Mouse (Mus musculus) kidney, embryonic 14.5 days (tissue): Measurements from ENCODE around the gene Fibp. TPM values are rescaled to one million over a fixed set of nuclear protein-coding genes. Genes with fewer than 3 reads are reported as not detected.

Experiments used
- ATAC-seq: fragments of 200-750 bp; cut with Nextera tagmentation; 2 replicates; pipeline ENCODE4 v1.8.0; 2017; ENCODE audit warnings: moderate number of reproducible peaks, mild to moderate bottlenecking, moderate TSS enrichment, moderate library complexity; ENCODE audit not compliant: low FRiP score, low TSS enrichment
- H3K27ac ChIP-seq: fragments of 300-500 bp; sonication (generic); 2 replicates; pipeline ENCODE4 v1.5.1; 2014; ENCODE audit warnings: low read depth, mild to moderate bottlenecking, low read length, moderate library complexity, mixed read lengths
- H3K27me3 ChIP-seq: fragments of 300-500 bp; sonication (generic); 2 replicates; pipeline ENCODE4 v1.6.1; 2014; ENCODE audit warnings: mild to moderate bottlenecking, low read length; ENCODE audit not compliant: control insufficient read depth, insufficient read depth
- H3K36me3 ChIP-seq: fragments of 300-500 bp; sonication (generic); 2 replicates; pipeline ENCODE4 v1.6.1; 2014; ENCODE audit warnings: low read length, mixed read lengths; ENCODE audit not compliant: control insufficient read depth, insufficient read depth
- H3K4me1 ChIP-seq: fragments of 300-500 bp; sonication (generic); 2 replicates; pipeline ENCODE4 v1.6.1; 2014; ENCODE audit warnings: low read length, mixed read lengths; ENCODE audit not compliant: control insufficient read depth, insufficient read depth
- H3K4me2 ChIP-seq: fragments of 300-500 bp; sonication (generic); replicated peaks from 2 replicates; pipeline ENCODE4 v1.6.1; 2014; ENCODE audit warnings: low read depth, mild to moderate bottlenecking, low read length
- H3K4me3 ChIP-seq: fragments of 300-500 bp; sonication (generic); 2 replicates; pipeline ENCODE4 v1.5.1; 2014; ENCODE audit warnings: mild to moderate bottlenecking, low read length
- H3K9ac ChIP-seq: fragments of 300-500 bp; sonication (generic); 2 replicates; pipeline ENCODE4 v1.6.1; 2014; ENCODE audit warnings: low read depth, mild to moderate bottlenecking, low read length, moderate library complexity
- H3K9me3 ChIP-seq: fragments of 300-500 bp; sonication (generic); 2 replicates; pipeline ENCODE4 v1.6.1; 2016; ENCODE audit warnings: low read length; ENCODE audit not compliant: control insufficient read depth
- WGBS: fragments of 180-500 bp; shearing (Covaris S2); extraction: QIAGEN DNeasy Blood & Tissue Kit; methylation state at CpG from one replicate; pipeline ENCODE4 v1.1.7; 2014; 5-methylcytosine and 5-hydroxymethylcytosine counted together
- polyA plus RNA-seq: library from polyadenylated mRNA; unstranded; fragments of >200 nt; fragmentation: Nextera tagmentation; extraction: Ambion mirVana; gene quantifications from 2 replicates; pipeline ENCODE4 v1.2.1, GENCODE M21; 2014

Gene Fibp
- polyA plus RNA-seq, 1 experiment from 2014 or later = 122 TPM

DNA sequence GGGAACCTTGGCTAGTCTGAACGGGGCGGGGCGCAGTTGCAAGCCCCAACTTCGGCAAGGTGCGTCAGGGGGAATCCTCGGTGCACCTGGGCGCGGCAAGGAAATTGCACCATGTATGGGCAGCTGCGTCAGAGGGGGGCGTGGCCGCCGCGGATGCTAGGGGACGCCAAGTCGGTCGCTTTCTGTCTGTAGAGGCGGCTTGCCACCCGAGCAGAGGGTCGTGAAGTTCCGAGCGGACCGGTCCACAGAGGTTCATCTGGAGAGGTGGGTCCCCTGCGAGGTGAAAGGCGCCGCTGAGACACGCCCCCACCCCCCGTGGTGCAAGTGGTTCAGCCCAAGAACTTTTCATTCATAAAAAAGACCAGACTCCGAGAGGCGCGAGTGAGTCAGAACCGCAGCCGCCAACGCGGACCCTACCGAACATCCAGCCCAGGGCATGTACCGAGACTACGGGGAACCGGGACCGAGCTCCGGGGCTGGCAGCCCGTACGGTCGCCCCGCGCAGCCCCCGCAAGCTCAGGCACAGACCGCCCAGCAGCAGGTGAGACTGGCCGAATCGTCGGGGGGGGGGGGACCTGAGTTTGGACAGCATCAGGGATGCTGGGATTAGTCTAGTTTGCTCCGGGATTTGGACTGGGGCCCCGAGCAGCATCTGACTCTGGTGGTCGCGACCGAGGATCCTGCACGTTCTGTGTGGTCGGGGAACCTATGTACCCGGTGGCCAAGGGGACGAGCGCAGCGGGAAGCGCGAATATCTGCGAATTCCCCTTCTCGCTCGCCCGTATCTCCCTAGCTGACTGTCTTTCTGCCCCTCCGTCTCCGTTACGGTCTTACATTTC, 12.7 kb upstream of the Fibp start, which contains the start of gene Fosl1:
TSS of gene Fosl1 (plus strand) at position 33 of the 839 bp plus-strand sequence.
- H3K27ac ChIP-seq = no peak within 1 kb of the TSS

DNA sequence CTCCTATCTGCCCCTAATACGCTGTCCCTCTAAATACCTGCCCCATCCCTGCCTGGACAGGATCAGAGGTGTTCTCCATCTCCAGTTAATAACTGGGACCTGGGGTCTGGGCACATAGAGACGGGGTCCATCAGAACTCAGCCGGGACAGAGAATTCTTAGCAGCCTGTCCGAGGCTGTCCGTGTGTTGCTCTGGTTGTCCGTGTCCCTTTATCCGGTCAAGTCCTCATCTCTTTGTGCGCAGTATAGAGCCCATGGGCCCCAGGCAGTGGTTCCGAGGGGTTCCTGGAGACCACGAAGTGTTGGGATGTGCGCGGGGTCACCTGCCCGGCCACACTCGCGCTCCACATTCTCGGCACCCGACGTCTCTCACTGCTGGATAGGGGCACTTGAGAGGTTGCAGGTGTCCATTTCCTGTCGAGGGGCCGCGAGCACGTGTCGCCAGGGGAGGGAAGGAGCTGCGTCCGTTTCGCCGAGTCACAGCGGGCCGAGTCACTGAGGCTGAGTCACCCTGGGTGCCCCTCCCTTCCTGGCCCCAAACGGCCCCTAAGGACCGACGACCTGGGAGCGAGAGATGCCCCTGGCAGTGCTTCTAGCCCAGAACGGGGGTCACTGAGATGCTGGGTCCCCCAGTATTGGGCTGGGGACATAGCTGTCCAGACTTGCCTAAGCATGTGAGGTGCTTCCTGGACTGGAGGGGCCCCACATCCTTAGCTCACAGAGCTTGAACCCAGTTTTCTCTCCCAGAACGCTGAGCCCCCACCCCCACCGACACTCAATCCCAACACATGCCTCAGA, 11.9 kb upstream of the Fibp start:
- Histone ChIP-seq H3K27ac (no peak overlapping the region), H3K4me1 (no peaks in the 10 kb centered on the region; the same call in 1 of the 2 replicates), H3K9me3 (no peaks in the 10 kb centered on the region), H3K4me2 (peak overlapping the region; percentile 90), H3K4me3 (peak overlapping the region; percentile 52), H3K36me3 (no peaks in the 10 kb centered on the region), H3K27me3 (peaks cover 30% of the 10 kb centered on the region), H3K9ac (no peak overlapping the region)
- no peak; the same call in 1 of the 2 replicates for ATAC-seq
- 6% methylated on average over 36 of the region's 36 CpGs for WGBS

More for the DNA sequence above, 12.7 kb upstream of the Fibp start, which contains the start of gene Fosl1:
- ATAC-seq = peak; percentile 53; the same call in 1 of the 2 replicates
- under 1% methylated on average over 70 of the region's 70 CpGs for whole genome bisulfite sequencing
- Histone ChIP-seq H3K4me3 (peak within 1 kb of the TSS; percentile 52), H3K4me1 (no peaks in the 10 kb centered on the region; the same call in 1 of the 2 replicates), H3K36me3 (no peaks in the 10 kb centered on the region), H3K9me3 (no peaks in the 10 kb centered on the region), H3K27me3 (peaks cover 30% of the 10 kb centered on the region), H3K4me2 (peak within 1 kb of the TSS; percentile 90), H3K9ac (peak within 1 kb of the TSS; percentile 5; the same call in 1 of the 2 replicates)

DNA sequence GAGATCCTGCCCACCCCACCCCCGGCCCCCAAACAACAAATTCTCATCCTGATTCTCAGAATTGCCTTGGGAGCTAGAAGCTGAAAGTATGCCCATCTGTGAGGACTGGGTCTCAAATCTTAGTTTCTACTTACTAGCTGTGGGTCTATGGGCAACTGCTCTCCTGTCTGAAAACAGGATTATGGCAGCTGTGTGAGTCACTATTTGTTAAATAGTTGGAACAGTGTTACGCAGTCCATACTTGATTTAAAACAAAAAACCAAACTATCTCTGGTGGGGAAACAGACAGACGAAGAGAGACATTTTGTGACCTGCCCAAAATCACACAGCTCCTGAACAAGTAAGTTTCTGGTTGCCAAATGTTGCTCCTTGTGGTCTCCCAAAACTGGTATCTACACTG, 10.7 kb upstream of the Fibp start:
- Histone ChIP-seq H3K4me2 (no peak overlapping the region), H3K27ac (no peak overlapping the region), H3K4me1 (peaks cover 7% of the 10 kb centered on the region; the same call in 1 of the 2 replicates), H3K9ac (no peak overlapping the region), H3K27me3 (peaks cover 30% of the 10 kb centered on the region), H3K9me3 (no peaks in the 10 kb centered on the region), H3K36me3 (peaks cover 10% of the 10 kb centered on the region), H3K4me3 (no peak overlapping the region)
- WGBS = 90% methylated on average over 3 of the region's 3 CpGs
- no peak for ATAC-seq

DNA sequence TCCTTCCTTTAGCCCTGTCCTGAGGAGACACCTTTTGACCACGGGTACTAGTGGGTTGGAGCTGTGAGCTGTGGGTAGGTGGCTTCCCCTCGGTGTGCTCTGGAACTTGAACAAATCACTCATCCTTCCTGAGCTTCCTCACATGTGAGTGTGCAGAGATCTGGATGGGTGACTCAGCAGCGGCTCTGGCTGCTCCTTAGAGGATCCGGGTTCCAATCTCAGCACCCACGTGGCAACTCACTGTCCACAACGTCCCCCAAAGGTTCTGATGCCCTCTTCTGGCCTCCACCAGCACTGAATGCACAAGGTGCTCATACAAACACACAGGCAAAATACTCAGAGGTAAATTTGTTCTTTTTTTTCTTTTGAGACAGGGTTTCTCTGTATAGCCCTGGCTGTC, 8.6 kb upstream of the Fibp start:
- H3K4me2 ChIP-seq = no peak overlapping the region
- no peaks in the 10 kb centered on the region for H3K9me3 ChIP-seq
- H3K36me3 ChIP-seq = peaks cover 10% of the 10 kb centered on the region
- no peak overlapping the region for H3K4me3 ChIP-seq
- WGBS = 78% methylated on average over 6 of the region's 6 CpGs
- H3K27ac ChIP-seq = no peak overlapping the region
- H3K4me1 ChIP-seq = peaks cover 27% of the 10 kb centered on the region; the same call in 1 of the 2 replicates
- no peak for ATAC-seq
- H3K9ac ChIP-seq = no peak overlapping the region
- peaks cover 27% of the 10 kb centered on the region for H3K27me3 ChIP-seq

DNA sequence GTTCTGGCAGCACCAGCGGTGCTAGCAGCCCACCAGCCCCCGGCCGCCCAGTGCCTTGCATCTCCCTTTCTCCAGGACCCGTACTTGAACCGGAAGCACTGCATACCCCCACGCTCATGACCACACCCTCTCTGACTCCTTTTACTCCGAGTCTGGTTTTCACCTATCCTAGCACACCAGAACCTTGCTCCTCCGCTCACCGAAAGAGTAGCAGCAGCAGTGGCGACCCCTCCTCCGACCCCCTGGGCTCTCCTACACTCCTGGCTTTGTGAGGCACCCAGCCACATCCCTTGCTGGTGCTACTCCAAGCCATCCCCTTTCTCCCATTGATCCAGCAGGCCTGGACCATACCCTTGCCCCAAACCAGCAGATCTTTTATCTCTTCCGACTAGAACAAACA, 5.4 kb upstream of the Fibp start:
- H3K27me3 ChIP-seq = no peaks in the 10 kb centered on the region

DNA sequence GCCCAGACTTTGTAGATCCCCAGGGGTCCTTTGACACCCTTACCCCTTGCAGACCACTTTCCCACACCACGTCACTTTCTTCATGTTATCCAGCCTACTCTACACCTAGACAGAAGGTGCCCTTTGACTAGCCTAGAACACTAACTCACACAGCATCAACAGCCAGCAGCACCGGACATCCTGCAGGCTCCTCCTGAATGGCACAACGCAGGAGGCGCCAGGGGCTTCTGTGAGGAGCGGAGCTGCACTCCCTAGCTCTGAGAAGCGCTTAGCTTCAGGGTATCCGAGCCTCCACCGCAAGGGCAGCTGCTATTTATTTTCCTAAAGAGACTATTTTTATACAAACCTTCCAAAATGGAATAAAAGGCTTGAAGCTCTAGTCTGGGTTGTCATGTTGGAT, 4.8 kb upstream of the Fibp start:
- ATAC-seq = no peak
- 61% methylated on average over 8 of the region's 8 CpGs for WGBS
- H3K27ac ChIP-seq = no peak overlapping the region; the same call in 1 of the 2 replicates

More for the DNA sequence above, 5.4 kb upstream of the Fibp start:
- no peak for ATAC-seq
- Histone ChIP-seq H3K9me3 (no peaks in the 10 kb centered on the region), H3K4me2 (peak overlapping the region; percentile 98), H3K27ac (no peak overlapping the region), H3K9ac (no peak overlapping the region), H3K4me3 (peak overlapping the region; percentile 77), H3K4me1 (peaks cover 27% of the 10 kb centered on the region; the same call in 1 of the 2 replicates), H3K36me3 (peaks cover 10% of the 10 kb centered on the region)
- 71% methylated on average over 12 of the region's 12 CpGs for WGBS

DNA sequence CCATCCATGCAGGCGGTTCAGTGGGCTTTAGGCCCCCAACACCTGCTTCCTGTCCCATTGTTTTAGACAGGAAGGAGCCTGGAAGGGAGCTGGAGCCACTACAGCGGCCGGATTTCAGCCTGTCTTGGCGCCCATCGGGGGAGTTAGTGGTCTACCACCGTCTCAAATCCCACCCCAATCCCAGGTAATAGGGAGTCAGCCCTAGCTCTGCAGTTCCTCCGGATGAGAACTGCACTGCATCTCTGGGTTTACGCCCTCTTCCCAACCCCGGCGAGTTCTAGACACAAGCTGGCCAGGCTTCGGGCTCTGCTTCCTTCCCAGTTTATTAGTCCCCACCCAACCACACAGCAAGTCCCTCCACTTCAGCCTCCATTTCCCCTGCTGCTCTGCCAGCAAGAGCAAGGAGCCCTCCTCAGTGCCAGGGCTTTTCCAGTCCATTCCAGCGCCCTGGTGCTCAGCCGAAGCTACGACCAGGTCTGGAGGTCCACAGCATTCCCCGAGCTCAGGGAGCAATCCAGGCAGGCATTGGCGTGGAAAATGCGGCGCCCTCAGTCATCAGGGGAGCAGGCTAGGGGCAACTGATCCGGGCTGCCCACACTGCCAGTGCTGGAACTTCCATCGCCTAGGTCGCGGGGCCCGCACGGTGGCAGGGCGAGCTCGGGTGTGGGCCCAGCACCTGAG, 4.0 kb upstream of the Fibp start:
- Histone ChIP-seq H3K9ac (peak overlapping the region; percentile 85), H3K4me1 (peaks cover 32% of the 10 kb centered on the region; the same call in 1 of the 2 replicates), H3K9me3 (no peaks in the 10 kb centered on the region), H3K4me3 (peak overlapping the region; percentile 77), H3K4me2 (peak overlapping the region; percentile 98), H3K27me3 (no peaks in the 10 kb centered on the region), H3K27ac (peak overlapping the region; percentile 89), H3K36me3 (peaks cover 10% of the 10 kb centered on the region)
- ATAC-seq = no peak
- WGBS = 2% methylated on average over 20 of the region's 26 CpGs

More for the DNA sequence above, 4.8 kb upstream of the Fibp start:
- H3K27me3 ChIP-seq = no peaks in the 10 kb centered on the region
- H3K9ac ChIP-seq = peak overlapping the region; percentile 85
- H3K9me3 ChIP-seq = no peaks in the 10 kb centered on the region
- peaks cover 27% of the 10 kb centered on the region; the same call in 1 of the 2 replicates for H3K4me1 ChIP-seq
- peak overlapping the region; percentile 98 for H3K4me2 ChIP-seq
- H3K36me3 ChIP-seq = peaks cover 10% of the 10 kb centered on the region
- H3K4me3 ChIP-seq = peak overlapping the region; percentile 77

DNA sequence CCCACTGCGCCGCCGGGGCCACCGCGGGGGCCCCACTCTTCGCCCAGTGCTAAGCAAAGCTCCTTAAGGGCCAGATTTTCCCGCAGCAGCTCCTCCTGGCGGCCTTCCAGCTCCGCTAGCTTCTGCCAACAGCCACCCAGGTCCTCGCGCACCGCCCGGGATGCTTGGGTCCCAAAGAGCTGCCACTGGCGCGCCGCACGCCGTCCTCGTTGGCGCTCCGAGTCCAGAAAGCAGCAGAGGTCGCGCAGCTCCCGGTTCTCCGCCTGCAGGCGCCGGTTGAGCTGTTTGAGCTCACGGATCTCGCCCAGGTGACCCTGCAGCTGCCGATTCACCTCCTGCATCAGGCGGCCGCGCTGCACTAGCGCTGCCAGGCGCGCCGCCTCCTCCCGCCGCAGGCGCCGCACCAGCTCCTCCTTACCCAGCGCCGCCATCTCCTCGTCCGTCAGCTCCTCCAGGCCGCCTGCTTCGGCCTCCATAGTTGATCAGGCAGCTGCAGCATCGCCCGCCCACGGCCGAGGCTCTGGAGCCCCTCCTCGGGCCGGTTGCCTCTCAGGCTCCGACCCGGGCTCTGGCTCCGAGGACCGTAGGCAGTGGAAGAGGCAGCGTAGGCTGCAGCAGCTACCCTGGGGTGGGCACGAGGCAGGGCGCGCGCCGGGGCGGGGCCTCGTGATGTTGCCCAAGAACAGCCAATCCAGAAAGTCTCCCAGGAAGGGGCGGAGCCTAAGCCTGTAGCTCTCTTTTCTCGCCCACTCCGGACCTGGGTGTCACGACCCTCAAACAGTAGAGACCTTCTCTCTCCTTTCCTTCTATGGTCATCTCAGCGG, 3.3 kb upstream of the Fibp start:
- H3K27me3 ChIP-seq = no peaks in the 10 kb centered on the region
- H3K9me3 ChIP-seq = no peaks in the 10 kb centered on the region
- H3K9ac ChIP-seq = peak overlapping the region; percentile 85
- H3K4me3 ChIP-seq = peak overlapping the region; percentile 77
- peak; percentile 91 for ATAC-seq
- WGBS = under 1% methylated on average over 64 of the region's 70 CpGs
- peak overlapping the region; percentile 98 for H3K4me2 ChIP-seq
- peaks cover 34% of the 10 kb centered on the region; the same call in 1 of the 2 replicates for H3K4me1 ChIP-seq
- peak overlapping the region; percentile 89 for H3K27ac ChIP-seq
- peaks cover 14% of the 10 kb centered on the region for H3K36me3 ChIP-seq
